In genomic region chr8:120735770-120736481, GRCm38 (mm10) we compare ENCODE assay signal across 8 mouse cellular contexts. TPM values are rescaled to one million over a fixed set of nuclear protein-coding genes. Genes with fewer than 3 reads are reported as not detected.
DNase-seq lines count a peak whose midpoint lies in the region; ATAC-seq and TF ChIP-seq lines count a peak whose summit lies in the region.

TSS of gene Irf8 (plus strand) at chr8:120736358.

- WGBS in forebrain, embryonic 14.5 days, result under 1% methylated on average over 62 of the region's 62 CpGs
- WGBS in heart, postnatal 0 days, result under 1% methylated on average over 60 of the region's 62 CpGs
- 1% methylated on average over 62 of the region's 62 CpGs for WGBS in liver, embryonic 14.5 days (ENCODE audit: insufficient replicate concordance)
- WGBS in stomach, embryonic 14.5 days, result under 1% methylated on average over 61 of the region's 62 CpGs

- peak within 1 kb of the TSS; percentile 46 for H3K4me3 ChIP-seq in forebrain, embryonic 14.5 days (ENCODE audit: low read depth, low read length)
- peak within 1 kb of the TSS; percentile 55 for H3K4me3 ChIP-seq in heart, postnatal 0 days (ENCODE audit: low read depth, low read length)
- peak within 1 kb of the TSS; percentile 44 to 52 for H3K4me3 ChIP-seq in liver, embryonic 14.5 days (ENCODE audit: insufficient read depth in 1 of 2, low read depth in 2 of 2, low read length in 2 of 2)
- H3K4me3 ChIP-seq in stomach, embryonic 14.5 days (ENCODE audit: low read depth, low read length), result peak within 1 kb of the TSS; percentile 47

- peak; percentile 29 for TF ChIP-seq CTCF in heart, postnatal 0 days (IDR thresholded peaks at IDR 0.05; ENCODE audit: low read depth)
- no peak for TF ChIP-seq CTCF in liver, embryonic 14.5 days (IDR thresholded peaks at IDR 0.05; ENCODE audit: low read depth)

- no peak within 1 kb of the TSS for H3K27ac ChIP-seq in forebrain, embryonic 14.5 days (ENCODE audit: low read depth, low read length)
- H3K27ac ChIP-seq in heart, postnatal 0 days (ENCODE audit: low read depth), result no peak within 1 kb of the TSS
- H3K27ac ChIP-seq in liver, embryonic 14.5 days, result no peak within 1 kb of the TSS
- no peak within 1 kb of the TSS for H3K27ac ChIP-seq in stomach, embryonic 14.5 days (ENCODE audit: low read length)

- peaks cover 6% of the 10 kb centered on the region for H3K4me1 ChIP-seq in forebrain, embryonic 14.5 days (ENCODE audit: control insufficient read depth, insufficient read depth, low read length)
- no peaks in the 10 kb centered on the region for H3K4me1 ChIP-seq in heart, postnatal 0 days (ENCODE audit: control insufficient read depth, insufficient read depth)
- H3K4me1 ChIP-seq in liver, embryonic 14.5 days (replicated peaks; ENCODE audit: control insufficient read depth in 2 of 2, insufficient read depth in 2 of 2, low read length in 1 of 2), result no peaks in the 10 kb centered on the region
- peaks cover 3% of the 10 kb centered on the region; the same call in 1 of the 2 replicates for H3K4me1 ChIP-seq in stomach, embryonic 14.5 days (ENCODE audit: control insufficient read depth, insufficient read depth, low read length)

- peak within 1 kb of the TSS; percentile 61 for H3K9ac ChIP-seq in forebrain, embryonic 14.5 days (ENCODE audit: low read length)
- H3K9ac ChIP-seq in heart, postnatal 0 days (replicated peaks; ENCODE audit: low read depth, low read length), result 0 out of 2 replicates have a peak within 1 kb of the TSS, but pooled peaks have one; percentile 0
- H3K9ac ChIP-seq in liver, embryonic 14.5 days (replicated peaks), result no peak within 1 kb of the TSS
- H3K9ac ChIP-seq in stomach, embryonic 14.5 days (replicated peaks; ENCODE audit: low read depth, low read length), result peak within 1 kb of the TSS; percentile 22; the same call in 1 of the 2 replicates

- ATAC-seq in CD4-positive, CD25-positive, alpha-beta regulatory T cell, adult 4 months, result peak; percentile 98
- ATAC-seq in forebrain, embryonic 14.5 days, result peak; percentile 95
- peak; percentile 92 for ATAC-seq in heart, postnatal 0 days (ENCODE audit: insufficient read depth, low read depth)
- ATAC-seq in liver, embryonic 14.5 days (ENCODE audit: insufficient read depth), result peak; percentile 79
- peak; percentile 92 for ATAC-seq in stomach, embryonic 14.5 days (ENCODE audit: insufficient number of reproducible peaks, insufficient read depth, low FRiP score, low read depth)

- DNase-seq in c-Kit-positive CD71-positive TER-119-negative erythroid progenitor cells, embryonic 14.5 days (ENCODE audit: low read depth), result peak; percentile 30
- peak; percentile 92 for DNase-seq in forebrain, embryonic 14.5 days (ENCODE audit: low spot score)
- DNase-seq in heart, postnatal 0 days (ENCODE audit: low spot score), result peak; percentile 81
- DNase-seq in kidney, postnatal 25 days, result peak; percentile 89 to 94
- DNase-seq in liver, embryonic 14.5 days (ENCODE audit: low read depth in 3 of 3, low spot score in 3 of 3), result peak in 2 of 3 experiments; percentile 37 to 40
- DNase-seq in neural tube, embryonic 10.5 days (ENCODE audit: extremely low spot score, low spot score), result peak; percentile 86

- TF ChIP-seq EP300 in heart, postnatal 0 days (IDR thresholded peaks at IDR 0.05; ENCODE audit: low read depth), result 0 out of 2 replicates have a peak, but pooled peaks have one; percentile 44
- no peak for TF ChIP-seq EP300 in liver, embryonic 14.5 days (IDR thresholded peaks at IDR 0.05; ENCODE audit: low read depth)

- no peaks in the 10 kb centered on the region for H3K9me3 ChIP-seq in forebrain, embryonic 14.5 days (replicated peaks; ENCODE audit: control insufficient read depth, low read length)
- H3K9me3 ChIP-seq in heart, postnatal 0 days (replicated peaks; ENCODE audit: control insufficient read depth, low read length), result no peaks in the 10 kb centered on the region
- no peaks in the 10 kb centered on the region for H3K9me3 ChIP-seq in liver, embryonic 14.5 days (ENCODE audit: control insufficient read depth, low read length)
- no peaks in the 10 kb centered on the region for H3K9me3 ChIP-seq in stomach, embryonic 14.5 days (ENCODE audit: control insufficient read depth, low read depth, low read length)

- peaks cover 24% of the 10 kb centered on the region for H3K27me3 ChIP-seq in forebrain, embryonic 14.5 days (replicated peaks; ENCODE audit: control insufficient read depth, insufficient read depth, low read length)
- H3K27me3 ChIP-seq in heart, postnatal 0 days (ENCODE audit: control insufficient read depth, insufficient read depth, low read length), result peaks cover 47% of the 10 kb centered on the region
- peaks cover 20% of the 10 kb centered on the region for H3K27me3 ChIP-seq in liver, embryonic 14.5 days (ENCODE audit: control insufficient read depth, insufficient read depth, low read length)
- H3K27me3 ChIP-seq in stomach, embryonic 14.5 days (ENCODE audit: control insufficient read depth, insufficient read depth, low read length), result peaks cover 14% of the 10 kb centered on the region; the same call in 1 of the 2 replicates

- no peaks in the 10 kb centered on the region for H3K36me3 ChIP-seq in forebrain, embryonic 14.5 days (ENCODE audit: control insufficient read depth, insufficient read depth, low read length)
- no peaks in the 10 kb centered on the region for H3K36me3 ChIP-seq in heart, postnatal 0 days (replicated peaks; ENCODE audit: control insufficient read depth, insufficient read depth, low read length)
- no peaks in the 10 kb centered on the region for H3K36me3 ChIP-seq in liver, embryonic 14.5 days (replicated peaks; ENCODE audit: control insufficient read depth, insufficient read depth, low read depth)
- H3K36me3 ChIP-seq in stomach, embryonic 14.5 days (ENCODE audit: control insufficient read depth, insufficient read depth, low read length), result no peaks in the 10 kb centered on the region

- H3K4me2 ChIP-seq in forebrain, embryonic 14.5 days (ENCODE audit: low read length), result peak within 1 kb of the TSS; percentile 92
- H3K4me2 ChIP-seq in heart, postnatal 0 days (ENCODE audit: low read depth, low read length), result peak within 1 kb of the TSS; percentile 92
- H3K4me2 ChIP-seq in liver, embryonic 14.5 days (ENCODE audit: low read depth), result peak within 1 kb of the TSS; percentile 61
- peak within 1 kb of the TSS; percentile 85 for H3K4me2 ChIP-seq in stomach, embryonic 14.5 days (replicated peaks; ENCODE audit: low read depth, low read length)

RNA-seq across cellular contexts. Expression of gene Irf8, which starts in this region (rescaled TPM):
- polyA plus RNA-seq in CD4-positive, CD25-positive, alpha-beta regulatory T cell, adult 4 months (2017; shearing (Covaris generic)), result 10 to 100 TPM; 12.3 to 22.7 TPM
- polyA plus RNA-seq in forebrain, embryonic 14.5 days (2014; fragmentation: Nextera tagmentation; extraction: Ambion mirVana), result 2.0 and 4.1 TPM in 2 replicates
- 13.9 and 15.2 TPM in 2 replicates for total RNA-seq in heart, postnatal 0 days (2014; rRNA removed; ENCODE audit: low replicate concordance)
- polyA plus RNA-seq in heart, postnatal 0 days (2015; fragmentation: Nextera tagmentation; extraction: Ambion mirVana), result 11.5 and 12.2 TPM in 2 replicates
- 3.3 and 4.2 TPM in 2 replicates for polyA plus RNA-seq in liver, embryonic 14.5 days (2012; rRNA removed)
- polyA plus RNA-seq in liver, embryonic 14.5 days (2014; fragmentation: Nextera tagmentation; extraction: Ambion mirVana), result 7.2 and 8.9 TPM in 2 replicates
- polyA plus RNA-seq in stomach, embryonic 14.5 days (2014; fragmentation: Nextera tagmentation; extraction: Ambion mirVana), result 12.7 and 15.3 TPM in 2 replicates

Comparison
In these comparisons a context has a peak if more than half of its experiments do, and no peak if none do; other contexts are left out.
1. DNase-seq: peak in every context shown above with its lines; median percentile 92 in forebrain, embryonic 14.5 days; 92 in kidney, postnatal 25 days; 86 in neural tube, embryonic 10.5 days; 81 in heart, postnatal 0 days; 38 in liver, embryonic 14.5 days; 30 in c-Kit-positive CD71-positive TER-119-negative erythroid progenitor cells, embryonic 14.5 days.